Mouse (Mus musculus) ovary, adult 10 weeks (tissue): ENCODE data around the gene Smtnl2. TPM values are rescaled to one million over a fixed set of nuclear protein-coding genes. Genes with fewer than 3 reads are reported as not detected.

ENCODE experiments used
- polyA plus RNA-seq: library from polyadenylated mRNA; stranded (reverse); fragments of 350-450 nt; fragmentation: Illumina TruSeq; extraction: RNeasy Lipid Tissue Mini Kit (QIAGEN cat#74804); gene quantifications from one replicate; pipeline ENCODE4 v1.2.3, GENCODE M21; 2014

Gene Smtnl2
- 9.8 TPM for polyA plus RNA-seq

DNA sequence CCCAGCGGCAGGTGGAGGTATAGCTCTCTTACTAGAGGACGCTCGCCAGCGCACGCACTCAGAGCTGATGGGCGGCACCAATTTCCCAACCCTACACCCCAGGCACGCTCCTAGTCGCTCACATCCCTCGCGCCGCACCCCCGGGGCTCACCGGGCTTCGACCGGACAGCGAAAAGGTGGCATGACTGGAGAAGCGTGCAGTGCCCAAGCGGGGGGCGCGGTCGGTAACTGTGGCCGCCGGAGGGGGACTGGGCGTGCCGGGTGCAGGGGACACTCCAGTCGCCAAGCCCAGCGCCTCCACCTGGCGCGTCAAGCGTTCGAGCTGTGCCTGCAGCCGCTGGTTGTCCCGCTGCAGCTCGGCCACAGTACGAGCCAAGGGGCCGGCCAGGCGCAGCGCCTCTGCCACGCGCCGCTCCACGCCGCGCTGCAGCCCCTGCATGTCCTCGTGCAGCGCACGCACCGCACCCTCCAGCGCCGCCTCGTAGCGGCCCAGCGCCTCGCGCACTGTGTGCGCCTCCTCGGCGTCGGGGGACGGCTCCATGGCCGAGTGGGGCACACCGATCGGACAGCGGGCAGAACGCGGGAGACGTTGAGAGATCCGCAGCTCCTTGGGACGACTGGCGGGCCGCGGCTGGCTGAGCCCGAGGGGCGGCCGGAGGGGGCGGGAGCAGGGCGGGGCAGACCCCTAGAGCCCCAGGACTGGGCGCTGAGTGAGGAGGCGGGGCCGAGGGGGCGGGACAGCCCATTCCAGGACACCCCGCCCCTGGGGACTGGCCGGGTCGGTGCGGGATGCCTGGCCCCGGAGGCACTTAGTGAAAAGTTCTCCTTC is at the start of gene Smtnl2:
Smtnl2 (minus strand) TSS at position 621 of the 829 bp plus-strand sequence.

GRCm38 (mm10) chr11:72440965-72441664 is 29.6 kb upstream of the Smtnl2 start, which contains the start of gene Mybbp1a:
Gene Mybbp1a (plus strand): TSS chr11:72441355.

DNA sequence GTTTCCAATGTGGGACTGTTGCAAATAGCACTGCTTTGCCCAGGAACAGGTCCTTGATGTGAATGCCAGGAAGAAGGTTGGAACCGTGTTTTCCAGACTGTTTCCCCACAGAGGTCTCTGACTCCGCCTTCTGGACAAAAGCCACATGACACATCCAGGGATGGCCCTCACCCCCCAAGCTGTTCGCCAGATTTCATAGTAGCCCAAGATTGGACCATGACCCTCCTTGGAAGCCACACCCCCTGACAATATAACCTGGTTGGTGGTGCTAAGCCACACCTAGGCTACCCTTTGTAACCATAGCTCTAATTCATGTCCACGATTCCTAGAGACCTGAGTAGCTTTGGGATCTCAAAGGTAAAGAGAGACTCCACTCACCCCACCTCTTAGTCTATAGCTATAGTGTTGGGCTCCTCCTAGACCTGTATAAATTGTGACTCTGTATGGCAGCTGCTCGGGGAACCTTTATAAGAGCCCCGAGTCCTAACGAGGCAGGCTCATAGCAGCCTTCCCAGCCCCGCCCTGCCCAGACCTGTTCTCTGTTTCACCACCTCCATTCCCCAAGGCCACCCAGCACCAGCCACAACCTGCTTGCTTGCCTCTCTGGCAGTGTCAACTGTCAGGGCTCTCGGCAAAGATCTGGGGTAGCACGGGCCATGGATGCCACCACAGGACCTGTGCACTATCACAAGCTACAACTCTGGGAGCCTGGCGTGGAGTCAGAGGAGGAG is 23.6 kb upstream of the Smtnl2 start, which contains the start of gene Ggt6:
Ggt6 (plus strand) TSS at position 564 of the 731 bp plus-strand sequence.

GRCm38 (mm10) chr11:72362347-72362741 is 49.2 kb downstream of the Smtnl2 start, which contains the start of gene Tekt1:
Gene Tekt1 (minus strand): TSS chr11:72362442.

Other genes with a start within 250 kb of the Smtnl2 start
- gene Gm43951, start 204.9 kb downstream of the Smtnl2 start, polyA plus RNA-seq: not detected
- 16.2 TPM for gene 4933427D14Rik, start 204.3 kb downstream of the Smtnl2 start, polyA plus RNA-seq
- gene Txndc17, start 204.2 kb downstream of the Smtnl2 start, polyA plus RNA-seq: 130 TPM
- 16.0 TPM for gene Med31, start 196.1 kb downstream of the Smtnl2 start, polyA plus RNA-seq
- not detected for gene Slc13a5, start 144.5 kb downstream of the Smtnl2 start, polyA plus RNA-seq
- 31.6 TPM for gene Xaf1, start 110.1 kb downstream of the Smtnl2 start, polyA plus RNA-seq
- gene Fbxo39, start 97.3 kb downstream of the Smtnl2 start, polyA plus RNA-seq: not detected
- gene Tekt1, start 49.3 kb downstream of the Smtnl2 start, polyA plus RNA-seq: 3.1 TPM
- not detected for gene Ggt6, start 23.8 kb upstream of the Smtnl2 start, polyA plus RNA-seq
- gene Mybbp1a, start 29.6 kb upstream of the Smtnl2 start, polyA plus RNA-seq: 60.1 TPM
- gene Spns2, start 78.2 kb upstream of the Smtnl2 start, polyA plus RNA-seq: 0.80 TPM
- gene Spns3, start 138.8 kb upstream of the Smtnl2 start, polyA plus RNA-seq: not detected
- gene Ube2g1, start 195.6 kb upstream of the Smtnl2 start, polyA plus RNA-seq: 211 TPM